Mouse (Mus musculus) liver, embryonic 11.5 days (tissue): ENCODE results near the gene Cpa1. TPM values are rescaled to one million over a fixed set of nuclear protein-coding genes. Genes with fewer than 3 reads are reported as not detected.
A peak's percentile ranks its signal among the peaks of the same experiment; 100 is the strongest.

Experiments used
- ATAC-seq: fragments of 200-750 bp; cut with Nextera tagmentation; replicated peaks from 2 replicates; pipeline ENCODE4 v1.8.0; 2017; ENCODE audit warnings: moderate number of reproducible peaks, mild to moderate bottlenecking, moderate TSS enrichment, moderate library complexity; ENCODE audit not compliant: low FRiP score
- DNase-seq: peaks from one replicate; pipeline ENCODE4 v3.0.0-alpha.2; 2017; ENCODE audit warnings: low spot score
- H3K27ac ChIP-seq: fragments of 300-500 bp; sonication (generic); 2 replicates; pipeline ENCODE4 v1.5.1; 2014; ENCODE audit warnings: mild to moderate bottlenecking, low read depth, low read length, control low read depth
- H3K27me3 ChIP-seq: fragments of 300-500 bp; sonication (generic); replicated peaks from 2 replicates; pipeline ENCODE4 v1.6.1; 2014; ENCODE audit warnings: low read length, mixed read lengths; ENCODE audit not compliant: control insufficient read depth, insufficient read depth
- H3K36me3 ChIP-seq: fragments of 300-500 bp; sonication (generic); 2 replicates; pipeline ENCODE4 v1.6.1; 2014; ENCODE audit warnings: mild to moderate bottlenecking, low read length, moderate library complexity, mixed read lengths; ENCODE audit not compliant: control insufficient read depth, insufficient read depth
- H3K4me1 ChIP-seq: fragments of 300-500 bp; sonication (generic); replicated peaks from 2 replicates; pipeline ENCODE4 v1.6.1; 2014; ENCODE audit warnings: low read length, mixed read lengths; ENCODE audit not compliant: control insufficient read depth, insufficient read depth
- H3K4me2 ChIP-seq: fragments of 300-500 bp; sonication (generic); 2 replicates; pipeline ENCODE4 v1.6.1; 2014; ENCODE audit warnings: mild to moderate bottlenecking, control low read depth, moderate library complexity
- H3K4me3 ChIP-seq: fragments of 300-500 bp; sonication (generic); 2 replicates; pipeline ENCODE4 v1.5.1; 2014; ENCODE audit warnings: low read depth, low read length, control low read depth
- H3K9ac ChIP-seq: fragments of 300-500 bp; sonication (generic); 2 replicates; pipeline ENCODE4 v1.6.1; 2014; ENCODE audit warnings: low read depth, low read length, control low read depth
- H3K9me3 ChIP-seq: fragments of 300-500 bp; sonication (generic); 2 replicates; pipeline ENCODE4 v1.6.1; 2016; ENCODE audit warnings: low read length, inconsistent platforms, mixed read lengths; ENCODE audit not compliant: control insufficient read depth
- WGBS: fragments of 180-500 bp; shearing (Covaris S2); extraction: QIAGEN DNeasy Blood & Tissue Kit; methylation state at CpG from one replicate; pipeline ENCODE4 v1.1.7; 2014; 5-methylcytosine and 5-hydroxymethylcytosine counted together
- polyA plus RNA-seq: library from polyadenylated mRNA; unstranded; fragments of >200 nt; fragmentation: Nextera tagmentation; extraction: Ambion mirVana; gene quantifications from 2 replicates; pipeline ENCODE4 v1.2.1, GENCODE M21; 2014

Cpa1 gene
- 0.69 and 1.0 TPM in 2 replicates for polyA plus RNA-seq

GRCm38 (mm10) chr6:30638674-30639268, at the start of gene Cpa1:
Gene Cpa1, plus strand, starts transcription at chr6:30639218.
- DNase-seq (no peak), ATAC-seq (0 out of 2 replicates have a peak, but pooled peaks have one; percentile 43)
- H3K4me2 ChIP-seq: no peak within 1 kb of the TSS
- peaks cover 18% of the 10 kb centered on the region for H3K4me1 ChIP-seq
- 45% methylated on average over 5 of the region's 5 CpGs for WGBS
- H3K27me3 ChIP-seq: no peaks in the 10 kb centered on the region
- H3K9me3 ChIP-seq: no peaks in the 10 kb centered on the region
- H3K27ac ChIP-seq: no peak within 1 kb of the TSS
- no peak within 1 kb of the TSS for H3K4me3 ChIP-seq
- H3K36me3 ChIP-seq: no peaks in the 10 kb centered on the region
- H3K9ac ChIP-seq: no peak within 1 kb of the TSS

GRCm38 (mm10) chr6:30589819-30590218, 49.2 kb upstream of the Cpa1 start:
- H3K4me3 ChIP-seq: no peak overlapping the region
- H3K9me3 ChIP-seq: no peaks in the 10 kb centered on the region
- H3K27me3 ChIP-seq: no peaks in the 10 kb centered on the region
- ATAC-seq: no peak
- H3K9ac ChIP-seq: no peak overlapping the region
- H3K4me2 ChIP-seq: no peak overlapping the region
- peak overlapping the region; percentile 32; the same call in 1 of the 2 replicates for H3K27ac ChIP-seq
- 34% methylated on average over 2 of the region's 2 CpGs for WGBS
- no peaks in the 10 kb centered on the region; the same call in 1 of the 2 replicates for H3K4me1 ChIP-seq
- H3K36me3 ChIP-seq: no peaks in the 10 kb centered on the region
- DNase-seq: no peak

GRCm38 (mm10) chr6:30591851-30592404, 47.1 kb upstream of the Cpa1 start:
- Histone ChIP-seq H3K9ac (no peak overlapping the region), H3K9me3 (no peaks in the 10 kb centered on the region), H3K27ac (no peak overlapping the region), H3K4me1 (no peaks in the 10 kb centered on the region; the same call in 1 of the 2 replicates), H3K4me2 (no peak overlapping the region), H3K4me3 (no peak overlapping the region), H3K27me3 (no peaks in the 10 kb centered on the region), H3K36me3 (no peaks in the 10 kb centered on the region)
- no peak for DNase-seq
- no peak for ATAC-seq
- WGBS: 54% methylated on average over 5 of the region's 5 CpGs

GRCm38 (mm10) chr6:30592417-30592974, 46.5 kb upstream of the Cpa1 start:
- Histone ChIP-seq H3K27me3 (no peaks in the 10 kb centered on the region), H3K4me2 (no peak overlapping the region), H3K27ac (no peak overlapping the region), H3K9me3 (no peaks in the 10 kb centered on the region), H3K9ac (no peak overlapping the region), H3K4me1 (no peaks in the 10 kb centered on the region; the same call in 1 of the 2 replicates), H3K36me3 (no peaks in the 10 kb centered on the region), H3K4me3 (no peak overlapping the region)
- 71% methylated on average over 10 of the region's 10 CpGs for WGBS
- DNase-seq: no peak
- no peak for ATAC-seq

GRCm38 (mm10) chr6:30594364-30594763, 44.7 kb upstream of the Cpa1 start:
- Histone ChIP-seq H3K36me3 (no peaks in the 10 kb centered on the region), H3K27me3 (no peaks in the 10 kb centered on the region), H3K4me1 (no peaks in the 10 kb centered on the region; the same call in 1 of the 2 replicates), H3K4me2 (no peak overlapping the region), H3K27ac (no peak overlapping the region), H3K4me3 (no peak overlapping the region), H3K9ac (no peak overlapping the region), H3K9me3 (no peaks in the 10 kb centered on the region)
- DNase-seq (no peak), ATAC-seq (no peak)
- 35% methylated on average over 7 of the region's 7 CpGs for WGBS

- no peak overlapping the region for H3K27ac ChIP-seq
- no peak overlapping the region for H3K4me3 ChIP-seq
- WGBS: 86% methylated on average over 8 of the region's 8 CpGs
- H3K9ac ChIP-seq: no peak overlapping the region
- ATAC-seq: no peak
- no peaks in the 10 kb centered on the region for H3K4me1 ChIP-seq
- H3K27me3 ChIP-seq: no peaks in the 10 kb centered on the region
- no peak for DNase-seq
- H3K9me3 ChIP-seq: no peaks in the 10 kb centered on the region
- H3K36me3 ChIP-seq: no peaks in the 10 kb centered on the region
- no peak overlapping the region for H3K4me2 ChIP-seq
These were observed 42.7 kb upstream of the Cpa1 start for GRCm38 (mm10) chr6:30596230-30596898.

- Histone ChIP-seq H3K9me3 (no peaks in the 10 kb centered on the region), H3K9ac (no peak overlapping the region), H3K27me3 (no peaks in the 10 kb centered on the region), H3K36me3 (no peaks in the 10 kb centered on the region), H3K4me1 (0 out of 2 replicates have a peak, but pooled peaks cover 2% of the 10 kb centered on the region), H3K4me2 (no peak overlapping the region), H3K4me3 (no peak overlapping the region), H3K27ac (no peak overlapping the region)
- DNase-seq (no peak), ATAC-seq (no peak)
- WGBS: 54% methylated on average over 3 of the region's 3 CpGs
These were observed 39.0 kb upstream of the Cpa1 start for GRCm38 (mm10) chr6:30600033-30600432.

- no peaks in the 10 kb centered on the region for H3K36me3 ChIP-seq
- H3K9me3 ChIP-seq: no peaks in the 10 kb centered on the region
- no peaks in the 10 kb centered on the region for H3K27me3 ChIP-seq
- H3K27ac ChIP-seq: no peak overlapping the region
- no peak overlapping the region for H3K4me2 ChIP-seq
- 0 out of 2 replicates have a peak, but pooled peaks cover 2% of the 10 kb centered on the region for H3K4me1 ChIP-seq
- 87% methylated on average over 1 of the region's 1 CpGs for WGBS
- H3K4me3 ChIP-seq: no peak overlapping the region
- ATAC-seq: no peak
- DNase-seq: no peak
- no peak overlapping the region for H3K9ac ChIP-seq
These were observed 38.0 kb upstream of the Cpa1 start for GRCm38 (mm10) chr6:30600995-30601394.
